Mouse (Mus musculus) right cerebral cortex, adult 2 months (tissue): ENCODE measurements at regions not wholly inside any gene's neighbourhood (a gene's known extent, or its start where the extent isn't known, plus 50 kb on each side); places are given as distances from the start of the nearest gene placed in this dataset.
A peak's percentile ranks its signal among the peaks of the same experiment; 100 is the strongest.

ENCODE experiments used
- DNase-seq, 2 experiments: peaks; one replicate each; pipeline ENCODE4 v3.0.0; 2021 to 2022; ENCODE audit warnings: low spot score in 2 of 2

- no peak for DNase-seq
Observed at GRCm38 (mm10) chr4:22998994-22999393, 510.8 kb upstream of the Pou3f2 start.

GRCm38 (mm10) chr4:22997198-22997985 lies 509.2 kb upstream of the Pou3f2 start:
- DNase-seq, result peak in 1 of 2 experiments; percentile 4

- DNase-seq, result no peak
Observed at GRCm38 (mm10) chr4:22986763-22987468, 498.8 kb upstream of the Pou3f2 start.

GRCm38 (mm10) chr4:22973585-22974116 lies 485.5 kb upstream of the Pou3f2 start:
- DNase-seq, result peak in 1 of 2 experiments; percentile 1

GRCm38 (mm10) chr4:22972784-22973584 lies 484.8 kb upstream of the Pou3f2 start:
- peak; percentile 2 to 4 for DNase-seq

GRCm38 (mm10) chr4:22971127-22971526 lies 483.0 kb upstream of the Pou3f2 start:
- no peak for DNase-seq

- DNase-seq, result no peak
Observed at GRCm38 (mm10) chr4:22970495-22970894, 482.3 kb upstream of the Pou3f2 start.

GRCm38 (mm10) chr4:22949422-22949821 lies 461.3 kb upstream of the Pou3f2 start:
- DNase-seq, result no peak

GRCm38 (mm10) chr4:22948880-22949279 lies 460.7 kb upstream of the Pou3f2 start:
- no peak for DNase-seq

GRCm38 (mm10) chr4:22946788-22947406 lies 458.7 kb upstream of the Pou3f2 start:
- no peak for DNase-seq

GRCm38 (mm10) chr4:22938302-22938701 lies 450.1 kb upstream of the Pou3f2 start:
- no peak for DNase-seq

- DNase-seq, result peak; percentile 36 to 49
Observed at GRCm38 (mm10) chr4:22924181-22924580, 436.0 kb upstream of the Pou3f2 start.

- peak; percentile 14 to 15 for DNase-seq
Observed at GRCm38 (mm10) chr4:22914886-22915285, 426.7 kb upstream of the Pou3f2 start.

- no peak for DNase-seq
Observed at GRCm38 (mm10) chr4:22892694-22893046, 404.5 kb upstream of the Pou3f2 start.

- no peak for DNase-seq
Observed at GRCm38 (mm10) chr4:22891974-22892693, 404.0 kb upstream of the Pou3f2 start.

- DNase-seq, result no peak
Observed at GRCm38 (mm10) chr4:22880692-22881091, 392.5 kb upstream of the Pou3f2 start.

- no peak for DNase-seq
Observed at GRCm38 (mm10) chr4:22875392-22875791, 387.2 kb upstream of the Pou3f2 start.

- DNase-seq, result no peak
Observed at GRCm38 (mm10) chr4:22836124-22836445, 347.9 kb upstream of the Pou3f2 start.

- no peak for DNase-seq
Observed at GRCm38 (mm10) chr4:22835381-22836123, 347.4 kb upstream of the Pou3f2 start.

GRCm38 (mm10) chr4:22833851-22834440 lies 345.8 kb upstream of the Pou3f2 start:
- no peak for DNase-seq
